Mouse (Mus musculus): Measurements from ENCODE around the gene Ankle2.

Ankle2 gene

GRCm38 (mm10) chr5:110284536-110284935 lies 53.7 kb downstream of the Ankle2 start:
- peak; percentile 63 for DNase-seq (ENCODE audit: low spot score)

- no peak for DNase-seq (ENCODE audit: low spot score)
These were observed 54.4 kb downstream of the Ankle2 start for GRCm38 (mm10) chr5:110285156-110285555.

GRCm38 (mm10) chr5:110285770-110286445 lies 55.1 kb downstream of the Ankle2 start, which contains the start of the genes Pxmp2 and Pole:
Gene Pxmp2, minus strand, starts transcription at chr5:110286186.
Gene Pole, plus strand, starts transcription at chr5:110286306.
- DNase-seq (ENCODE audit: low spot score) = peak; percentile 93

- DNase-seq (ENCODE audit: low spot score) = no peak
These were observed 55.8 kb downstream of the Ankle2 start for GRCm38 (mm10) chr5:110286446-110287083.

GRCm38 (mm10) chr5:110287084-110287475 lies 56.3 kb downstream of the Ankle2 start:
- DNase-seq (ENCODE audit: low spot score) = no peak

GRCm38 (mm10) chr5:110291649-110292048 lies 60.8 kb downstream of the Ankle2 start:
- no peak for DNase-seq (ENCODE audit: low spot score)

GRCm38 (mm10) chr5:110296637-110297036 lies 65.8 kb downstream of the Ankle2 start:
- no peak for DNase-seq (ENCODE audit: low spot score)

GRCm38 (mm10) chr5:110300591-110300990 lies 69.8 kb downstream of the Ankle2 start:
- DNase-seq (ENCODE audit: low spot score) = no peak
